Mouse (Mus musculus) spleen, postnatal 36 days (tissue): ENCODE data around the gene Pkp1.

Source experiments
- DNase-seq, 2 experiments: peaks; one replicate each; pipeline ENCODE4 v3.0.0; 2022; ENCODE audit warnings: low spot score in 2 of 2, mixed read lengths in 1 of 2

The Pkp1 gene

DNA sequence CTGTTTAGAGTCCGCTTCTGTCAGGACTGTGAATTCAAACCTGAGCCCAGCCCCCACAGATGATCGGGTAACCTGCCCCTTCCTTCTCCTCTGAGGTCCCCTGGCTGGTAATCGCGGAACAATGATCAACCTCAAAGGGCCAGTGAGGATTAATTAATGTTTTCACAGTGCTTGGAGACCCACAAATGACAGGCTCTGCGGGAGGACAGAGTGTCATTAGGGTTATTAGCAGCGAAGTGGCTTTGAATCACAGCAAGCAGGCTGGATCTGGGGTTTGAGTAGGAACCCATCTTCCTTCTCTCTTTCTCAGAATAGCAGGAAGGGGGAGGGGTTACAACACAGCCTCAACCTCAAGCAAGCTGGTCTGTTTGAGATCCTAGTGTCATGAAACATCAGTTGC lies 9.6 kb downstream of the Pkp1 start:
- no peak for DNase-seq

DNA sequence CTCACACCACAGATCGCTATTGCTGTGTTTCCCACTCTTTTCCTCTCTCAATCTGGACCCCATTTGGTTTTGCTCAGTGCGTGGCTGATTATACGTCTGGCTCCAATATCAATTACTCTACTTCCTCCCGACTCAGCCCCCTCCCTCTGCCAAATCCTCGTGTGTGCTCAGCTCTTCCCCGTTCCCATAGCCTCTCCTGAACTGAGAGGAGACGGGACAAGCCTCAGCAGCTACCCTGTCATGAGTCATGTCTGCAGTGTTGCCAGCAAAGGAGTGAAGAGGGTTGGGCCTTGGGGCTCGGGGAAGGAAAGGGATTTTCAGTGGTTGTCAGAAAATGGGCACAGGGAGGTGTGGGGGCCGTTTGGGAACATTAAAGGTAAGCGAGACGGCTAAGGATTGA lies 12.3 kb downstream of the Pkp1 start:
- DNase-seq = no peak

DNA sequence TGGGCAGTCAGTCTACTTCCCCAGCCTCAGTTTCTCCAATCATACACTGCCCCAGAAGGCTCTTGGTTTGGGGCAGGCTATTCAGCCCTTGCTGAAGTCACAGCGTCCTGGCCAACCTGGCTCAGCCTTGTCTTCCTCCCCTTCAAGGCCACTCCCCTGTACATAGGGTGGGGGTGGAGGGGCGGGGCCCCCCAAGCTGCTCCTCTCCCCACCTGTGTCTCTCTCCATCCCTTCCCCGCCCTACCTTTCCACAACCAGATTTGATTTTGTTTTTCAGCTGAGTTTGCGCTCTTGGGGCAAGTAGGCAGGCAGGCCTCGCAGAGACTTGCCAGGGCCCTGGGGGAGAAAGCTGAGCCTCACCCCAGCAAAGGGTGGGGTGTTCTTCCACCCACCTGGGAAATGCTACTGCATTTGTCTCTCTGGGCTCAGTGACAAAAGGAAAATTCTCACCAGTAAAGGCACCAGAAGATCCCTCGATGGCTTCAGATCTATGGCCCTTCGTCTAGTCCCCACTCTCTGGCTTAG lies 19.0 kb downstream of the Pkp1 start:
- DNase-seq = no peak

DNA sequence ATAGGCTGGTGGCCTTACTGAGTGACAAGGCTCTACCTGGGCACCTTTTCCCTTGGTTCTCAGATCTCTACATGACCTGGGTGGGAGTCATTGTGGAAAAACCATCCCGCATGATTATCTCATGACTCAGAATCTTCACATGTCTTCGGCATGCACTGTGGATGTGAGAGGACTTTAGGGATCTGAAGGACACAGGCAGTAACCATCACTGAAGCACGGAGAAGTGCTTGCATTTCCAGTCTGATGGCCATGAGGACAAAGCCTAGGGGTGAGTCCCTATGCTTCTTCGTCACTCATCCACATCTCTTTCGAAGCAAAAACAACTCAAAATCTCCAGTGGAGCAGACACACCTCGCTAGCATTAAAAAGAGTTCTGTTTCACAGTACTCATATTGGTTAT lies 19.7 kb downstream of the Pkp1 start:
- DNase-seq = no peak

DNA sequence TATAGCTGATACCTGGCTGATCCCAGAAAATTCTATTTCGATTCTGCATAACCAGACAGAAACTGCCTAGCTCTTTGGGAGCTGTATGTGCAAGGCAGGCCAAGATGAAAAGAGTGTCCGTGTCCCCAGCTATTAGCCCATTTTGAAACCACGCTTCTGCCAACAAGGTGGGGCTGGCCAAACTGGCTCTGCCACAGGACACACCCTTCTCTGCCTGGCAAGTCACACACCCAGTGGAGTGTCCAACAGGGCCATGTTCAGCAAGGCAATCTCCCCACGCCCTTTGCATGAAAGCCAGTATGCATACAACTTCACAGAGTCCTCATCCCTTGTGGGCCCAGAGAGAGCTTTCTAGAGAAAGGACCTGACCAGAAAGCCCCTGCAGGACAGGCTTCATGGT lies 23.6 kb downstream of the Pkp1 start:
- peak in 1 of 2 experiments; percentile 4 for DNase-seq

DNA sequence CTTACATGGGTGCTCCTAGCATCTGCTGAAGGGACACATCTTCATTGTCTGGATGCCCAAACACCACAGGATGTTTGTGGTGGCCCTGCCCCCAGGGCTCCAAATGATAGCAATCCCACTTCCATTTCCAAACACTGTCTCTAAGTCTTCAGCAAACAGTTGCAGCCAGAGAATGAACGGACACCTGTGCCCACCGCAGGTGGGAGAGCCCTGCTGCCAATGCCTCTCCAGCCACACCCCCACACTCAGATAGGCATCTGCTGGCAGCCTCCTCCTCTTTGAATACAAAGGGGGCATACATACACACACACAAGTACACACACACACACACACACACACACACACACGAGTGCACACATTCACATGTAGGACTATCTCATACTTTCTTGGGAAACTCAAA lies 25.6 kb downstream of the Pkp1 start:
- no peak for DNase-seq

DNA sequence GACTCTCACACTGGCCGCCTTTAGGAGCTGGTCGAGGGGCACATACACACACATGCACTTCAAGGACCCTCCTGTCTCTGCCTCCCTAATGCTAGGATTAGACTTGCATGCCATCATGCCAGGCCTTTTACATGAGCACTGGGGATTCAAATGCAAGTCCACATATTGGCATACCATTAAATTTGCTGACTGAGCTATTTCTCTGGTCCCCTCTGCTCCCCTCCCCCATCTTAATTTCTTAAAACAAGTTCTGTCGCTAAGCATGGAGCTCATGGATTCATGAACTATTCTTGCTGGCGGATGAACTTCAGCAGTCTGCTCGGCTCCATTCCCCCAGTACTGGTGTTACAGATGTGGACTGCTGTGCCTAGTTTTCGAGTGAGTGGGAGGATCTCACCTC lies 26.2 kb downstream of the Pkp1 start:
- no peak for DNase-seq

DNA sequence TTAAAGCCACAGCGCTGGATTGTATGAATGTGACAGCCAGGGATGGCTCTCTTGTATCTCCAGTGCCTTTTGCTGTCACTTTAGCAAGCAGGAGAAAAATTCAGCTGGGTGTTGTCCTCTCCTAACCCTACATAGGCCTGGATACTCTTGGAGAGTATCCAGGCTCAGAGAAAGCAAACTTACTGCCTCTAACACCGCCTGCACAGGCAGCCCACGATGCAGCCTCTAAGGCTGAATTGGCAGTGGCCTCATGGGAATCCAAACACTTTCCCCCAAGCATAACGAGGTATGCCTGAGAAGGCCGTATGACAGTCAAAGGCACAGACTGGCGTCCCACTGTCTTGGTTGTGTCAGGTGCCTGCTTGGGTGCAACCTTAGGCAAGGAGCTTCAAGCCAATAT lies 26.8 kb downstream of the Pkp1 start:
- no peak for DNase-seq

DNA sequence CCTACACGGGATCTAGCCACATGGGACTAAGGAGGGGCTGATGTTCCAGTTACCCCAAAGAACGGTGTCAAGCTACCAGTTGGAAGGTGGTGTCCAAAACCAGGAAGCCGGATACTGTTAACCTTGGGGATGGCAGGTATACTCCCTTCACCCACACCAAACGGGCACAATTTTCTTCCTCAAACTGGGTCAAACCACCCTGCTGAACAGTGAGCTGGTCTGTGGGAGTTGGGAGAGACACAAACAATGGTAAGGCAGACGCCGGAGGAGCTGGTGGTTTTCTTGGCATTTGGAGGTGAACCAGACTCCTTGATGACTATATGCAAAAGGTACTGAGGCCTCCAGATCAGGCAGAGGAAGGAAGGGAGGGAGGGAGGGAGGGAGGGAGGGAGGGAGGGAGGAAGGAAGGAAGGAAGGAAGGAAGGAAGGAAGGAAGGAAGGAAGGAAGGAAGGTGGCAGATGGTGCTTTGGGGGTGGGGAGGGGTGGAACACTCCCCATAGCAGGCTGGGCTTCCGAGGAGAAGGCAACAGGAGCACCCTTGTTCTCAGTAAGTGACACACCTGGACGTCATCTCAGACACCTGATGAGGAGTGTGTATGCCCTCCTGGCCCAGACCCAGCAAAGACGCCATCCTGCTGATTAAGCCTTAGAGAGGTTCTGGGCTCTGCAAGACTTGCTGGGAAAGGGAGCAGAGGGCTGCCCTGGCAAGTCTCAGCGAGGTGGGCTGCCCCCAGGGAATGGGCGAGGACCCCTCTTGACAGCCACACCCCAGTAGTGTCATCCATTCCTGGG lies 27.4 kb downstream of the Pkp1 start:
- DNase-seq = no peak

DNA sequence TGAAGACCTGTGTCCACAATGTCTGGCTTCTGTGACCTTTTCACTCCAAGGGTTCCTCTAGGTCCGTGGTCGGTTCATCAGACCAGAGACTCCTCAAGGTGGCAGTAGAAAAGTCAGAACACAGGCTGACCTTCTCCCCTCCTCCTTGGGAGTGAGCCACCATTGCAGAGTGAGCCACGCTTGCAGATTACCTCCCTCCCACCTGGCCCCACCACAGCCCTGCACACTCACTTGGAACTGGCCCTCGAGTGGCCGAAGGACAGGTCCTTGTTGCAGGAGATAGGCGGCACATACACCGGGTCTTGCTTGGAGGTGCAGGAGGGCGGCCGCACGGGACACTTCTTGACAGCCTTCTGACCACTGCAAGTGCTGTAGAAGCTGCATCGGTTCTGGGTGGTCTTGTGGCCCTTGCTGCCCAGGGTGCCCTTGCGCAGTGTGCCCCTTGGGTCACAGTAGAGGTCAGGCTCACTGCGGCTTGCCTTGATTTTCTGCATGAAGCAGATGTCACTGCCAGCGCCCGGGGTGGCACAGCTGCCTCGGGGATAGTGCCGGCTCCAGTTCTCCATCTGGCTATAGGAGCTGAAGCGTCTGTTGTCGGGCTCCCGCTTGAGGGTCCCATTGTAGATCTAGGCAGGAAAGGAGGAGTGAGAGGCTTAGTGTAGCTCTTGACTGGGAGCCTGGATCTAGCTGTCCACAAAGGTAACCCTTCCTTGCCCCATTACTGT lies 29.4 kb downstream of the Pkp1 start:
- no peak for DNase-seq

DNA sequence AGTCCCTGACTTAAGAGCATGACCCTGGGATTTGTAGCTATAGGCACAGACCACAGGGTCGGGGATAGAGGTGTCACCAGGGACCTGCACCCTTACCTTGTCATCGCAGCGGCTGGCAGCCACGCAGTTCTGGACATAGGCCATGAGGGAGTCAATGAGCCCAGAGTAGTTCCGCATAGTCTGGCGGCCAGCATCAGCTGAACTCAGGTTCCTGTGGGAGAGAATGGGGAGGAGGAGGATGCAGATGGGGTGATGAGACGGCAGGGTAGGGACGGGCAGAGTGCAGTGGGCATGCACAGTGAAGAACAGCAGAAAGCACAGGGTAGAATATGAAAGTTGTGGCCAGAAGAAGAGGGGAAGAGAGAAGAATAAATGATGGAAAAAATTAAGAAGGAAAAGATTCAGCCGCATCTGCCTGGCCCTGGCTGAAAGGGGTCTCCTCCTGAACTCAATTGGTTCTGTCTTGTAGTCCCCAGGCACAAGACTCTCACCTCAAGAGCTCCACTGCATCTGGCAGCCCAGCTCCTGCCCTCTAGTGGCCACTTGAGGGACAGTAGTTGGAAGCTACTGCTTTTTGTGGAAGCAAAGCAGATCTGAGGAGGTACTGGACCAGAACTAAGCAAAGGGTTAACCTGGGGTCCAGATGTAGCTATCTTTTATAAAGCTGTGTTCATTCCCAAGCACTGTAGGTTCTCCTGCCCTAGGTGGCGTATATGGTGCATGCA lies 36.5 kb downstream of the Pkp1 start:
- DNase-seq = peak; percentile 18 to 30

DNA sequence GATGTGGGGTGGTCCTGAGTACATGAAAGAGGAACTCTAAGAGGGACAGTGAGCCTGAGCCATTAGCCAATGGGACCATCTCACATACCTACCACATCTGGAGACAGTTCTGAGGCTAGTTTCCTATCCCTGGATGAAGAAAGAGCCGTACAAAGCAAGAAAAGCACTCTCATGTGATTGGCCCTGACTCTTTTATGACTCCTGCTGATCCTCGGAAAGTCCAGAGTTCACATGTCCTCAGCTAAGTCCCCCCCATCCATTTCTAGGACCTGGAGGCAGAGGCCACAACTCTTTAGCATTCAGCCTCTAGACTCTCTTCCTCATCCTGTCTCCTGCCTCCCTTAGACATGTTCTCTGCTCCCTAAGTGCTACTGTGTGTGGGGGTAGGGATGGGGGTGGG lies 41.8 kb downstream of the Pkp1 start:
- no peak for DNase-seq

DNA sequence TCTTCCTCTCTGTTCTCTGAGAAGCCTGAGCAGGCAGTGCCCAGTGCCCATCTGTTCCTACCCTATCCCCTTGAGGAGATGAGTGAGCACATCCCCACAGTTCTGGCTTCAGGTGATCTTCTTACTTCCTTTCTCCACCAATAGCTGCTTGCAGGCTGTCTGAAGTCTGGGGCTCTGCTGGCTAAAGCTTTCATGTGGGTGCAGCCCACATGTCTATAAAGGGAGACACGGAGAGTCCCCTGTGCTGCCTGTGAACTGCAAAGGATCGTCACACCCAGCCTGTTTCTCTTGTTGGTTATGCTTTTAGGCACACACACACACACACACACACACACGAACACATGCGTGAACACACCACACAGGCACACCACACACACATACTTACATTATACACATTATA lies 46.0 kb downstream of the Pkp1 start:
- DNase-seq = no peak

DNA sequence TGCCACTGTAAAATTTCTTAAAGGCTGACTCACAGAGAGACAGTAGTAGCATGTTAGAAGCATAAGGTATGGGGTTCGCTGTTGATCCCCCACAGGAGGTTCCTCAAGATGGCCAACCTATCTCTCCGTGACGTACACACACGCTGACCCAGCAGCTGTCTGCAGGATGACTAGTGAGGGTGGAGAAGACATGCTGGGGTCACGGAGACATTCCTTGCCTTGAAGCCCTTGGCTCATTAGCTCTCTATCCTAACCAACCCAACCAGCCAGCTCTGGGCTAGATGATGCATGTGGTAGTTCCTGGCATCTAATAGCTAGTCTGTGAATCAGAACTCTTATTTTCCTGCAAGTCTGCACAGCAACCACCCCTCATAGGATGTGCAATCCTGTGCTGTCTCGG lies 50.4 kb downstream of the Pkp1 start:
- DNase-seq = no peak

DNA sequence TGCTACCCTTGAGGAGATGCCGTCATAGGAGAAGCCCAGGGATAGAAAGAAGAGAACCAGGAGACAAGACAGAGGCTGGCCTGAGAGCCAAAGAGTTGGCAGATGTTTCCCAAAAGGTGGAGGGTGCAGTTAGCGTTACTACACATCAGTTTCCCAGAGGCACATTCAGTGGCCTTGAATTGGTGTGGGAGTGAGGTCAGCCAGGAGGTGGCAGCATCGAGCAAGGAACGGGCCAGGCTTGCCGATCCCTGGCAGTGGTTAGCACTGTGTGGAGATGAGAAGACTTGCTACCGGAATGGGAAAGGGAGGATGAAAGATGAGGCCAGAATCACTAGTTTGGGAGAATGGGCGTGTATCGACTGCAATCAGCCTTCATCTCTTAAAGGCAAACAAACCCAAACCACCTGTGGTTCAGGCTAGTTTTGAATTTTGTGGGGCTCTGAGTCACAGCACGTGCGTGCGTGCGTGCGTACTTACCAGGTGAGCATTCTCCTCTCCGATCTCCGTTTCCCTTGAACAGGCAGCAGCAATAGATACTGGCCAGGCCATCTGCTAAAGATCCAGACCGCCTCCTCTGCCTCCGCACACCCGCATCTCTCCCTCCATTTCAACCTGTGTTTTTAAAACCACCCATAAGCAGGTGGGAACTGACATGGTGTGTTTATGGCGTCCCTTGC lies 53.4 kb downstream of the Pkp1 start:
- DNase-seq = peak; percentile 42 to 46

DNA sequence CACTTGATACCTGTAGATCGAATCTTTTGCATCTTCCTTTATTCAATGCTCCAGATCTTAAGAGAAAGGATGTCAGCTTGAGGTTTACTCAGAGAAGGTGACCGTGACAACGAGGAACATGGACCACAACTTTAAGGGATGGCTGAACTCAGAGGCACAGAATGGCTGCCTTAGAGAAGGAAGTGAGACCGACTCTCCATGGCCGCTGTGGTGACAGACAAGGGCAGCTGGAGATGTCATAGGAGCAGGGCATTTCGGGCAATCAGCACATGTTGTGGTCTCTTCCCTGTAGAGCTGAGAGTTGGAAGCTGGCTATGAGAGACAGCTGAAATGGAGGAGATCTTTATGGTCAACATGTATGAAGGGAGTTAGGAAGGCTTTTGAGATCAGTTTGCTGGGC lies 54.2 kb downstream of the Pkp1 start:
- no peak for DNase-seq

DNA sequence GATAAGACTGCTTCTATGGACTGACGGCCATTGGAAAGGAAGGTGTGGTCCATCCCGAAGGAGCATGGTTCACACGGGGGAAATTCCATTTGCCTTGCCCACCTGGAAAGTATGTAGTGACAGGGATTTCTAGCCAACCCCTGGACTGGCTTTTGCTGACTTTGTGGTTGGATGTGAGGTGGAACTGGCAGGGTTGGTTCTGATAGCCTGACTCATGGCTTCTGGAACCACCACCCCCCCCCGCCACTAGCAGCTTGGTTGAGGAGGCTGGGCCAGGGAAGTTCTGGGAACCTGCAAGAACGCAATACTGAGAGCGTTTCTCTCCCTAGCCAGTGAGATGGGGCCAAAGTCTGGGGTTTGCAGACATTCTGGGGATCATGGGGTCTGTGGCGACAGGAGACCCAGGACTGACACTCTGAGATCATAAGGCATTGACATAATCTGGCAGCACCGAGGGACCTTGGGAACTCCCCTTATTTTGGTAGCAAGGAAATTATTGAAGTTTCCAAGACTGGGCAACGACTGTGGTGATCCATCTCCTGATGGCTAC lies 55.1 kb downstream of the Pkp1 start:
- DNase-seq = no peak

DNA sequence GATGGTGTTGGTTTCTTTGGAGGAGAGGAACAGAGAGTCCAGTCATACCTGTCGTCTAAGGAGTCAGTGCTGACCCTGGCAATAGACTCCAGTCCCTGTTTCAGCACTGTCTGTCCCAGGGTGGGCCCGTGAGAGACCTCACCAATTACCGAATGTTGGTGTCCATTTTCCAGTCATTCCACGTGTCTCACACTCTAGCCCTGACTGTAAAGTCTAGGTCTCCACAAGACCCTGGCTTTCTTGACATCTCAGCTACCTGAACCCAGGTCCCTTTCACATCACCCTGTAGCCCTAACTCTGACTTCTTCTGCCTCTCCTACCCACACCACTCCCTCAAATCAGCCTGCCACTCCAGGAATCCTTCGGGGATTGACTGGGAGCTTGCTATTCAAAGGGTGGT lies 56.4 kb downstream of the Pkp1 start:
- DNase-seq = no peak

DNA sequence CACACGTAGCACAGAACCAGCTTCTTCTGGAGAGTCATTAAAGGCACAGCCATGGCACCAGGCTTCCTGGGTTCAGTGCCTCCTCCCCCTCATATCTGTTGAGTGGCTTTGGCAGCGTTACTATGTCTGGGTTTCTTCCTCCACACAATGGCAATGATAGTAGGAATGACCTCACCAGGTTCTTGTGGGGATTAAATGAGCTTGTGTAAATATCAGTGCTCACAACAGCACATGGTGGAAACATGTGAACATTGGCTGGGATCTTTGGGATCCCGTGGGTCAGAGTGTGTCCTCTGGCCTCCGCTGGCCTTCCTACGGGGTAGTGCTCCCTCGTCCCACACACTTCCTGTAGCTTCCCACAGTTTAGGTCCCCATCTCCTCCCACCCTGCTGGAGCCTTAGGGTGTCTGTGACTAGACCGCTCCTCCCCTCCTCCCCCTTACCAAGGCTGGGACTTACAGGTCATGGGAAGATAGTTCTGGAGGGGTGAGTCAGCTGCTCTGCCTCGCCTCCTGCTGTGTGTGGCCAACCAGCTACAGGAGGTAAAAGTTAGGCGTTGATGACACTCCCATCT lies 56.9 kb downstream of the Pkp1 start:
- no peak for DNase-seq

DNA sequence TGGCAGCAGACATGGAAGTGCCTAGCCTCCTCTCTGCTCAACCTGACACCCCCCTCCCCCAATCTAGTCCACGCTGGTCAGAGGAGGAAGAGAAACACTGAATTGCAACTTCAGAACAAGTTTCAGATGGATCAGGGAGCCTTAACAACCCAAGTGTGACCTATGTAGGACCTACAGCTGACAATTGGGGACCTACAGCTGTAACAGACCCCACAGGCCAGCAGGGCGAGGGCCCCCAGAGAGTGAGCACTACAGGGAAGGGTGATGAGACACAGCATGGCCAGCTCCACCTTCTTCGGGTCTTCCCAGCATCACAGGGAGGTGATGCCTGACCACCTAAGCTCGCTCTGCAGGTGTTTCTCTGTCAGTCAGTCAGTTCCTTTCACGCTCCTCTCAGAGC lies 57.9 kb downstream of the Pkp1 start:
- no peak for DNase-seq

DNA sequence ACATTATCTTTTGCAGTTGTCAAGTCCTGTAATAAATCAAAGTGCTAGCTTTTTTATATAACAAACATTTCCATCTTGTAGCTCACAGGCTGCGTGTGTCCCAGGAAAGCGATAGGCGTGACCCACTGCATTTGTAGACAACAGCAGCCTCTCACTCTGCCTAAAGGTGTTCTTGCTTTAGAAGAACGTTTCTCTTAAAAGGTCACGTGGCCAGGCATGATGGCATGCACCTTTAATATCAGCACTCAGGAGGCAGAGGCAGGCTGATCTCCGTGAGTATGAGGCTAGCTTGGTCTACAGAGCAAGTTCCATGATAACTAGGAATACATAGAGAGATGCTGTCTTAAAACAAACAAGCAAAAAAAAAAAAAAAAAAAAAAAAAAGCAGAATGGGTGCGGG lies 60.5 kb downstream of the Pkp1 start:
- no peak for DNase-seq
